Mouse (Mus musculus) thymus, postnatal 25 days (tissue): Measurements from ENCODE around the gene Bpgm.

Experiments used
- DNase-seq: peaks from one replicate; pipeline ENCODE4 v3.0.0; 2022

Gene Bpgm

DNA sequence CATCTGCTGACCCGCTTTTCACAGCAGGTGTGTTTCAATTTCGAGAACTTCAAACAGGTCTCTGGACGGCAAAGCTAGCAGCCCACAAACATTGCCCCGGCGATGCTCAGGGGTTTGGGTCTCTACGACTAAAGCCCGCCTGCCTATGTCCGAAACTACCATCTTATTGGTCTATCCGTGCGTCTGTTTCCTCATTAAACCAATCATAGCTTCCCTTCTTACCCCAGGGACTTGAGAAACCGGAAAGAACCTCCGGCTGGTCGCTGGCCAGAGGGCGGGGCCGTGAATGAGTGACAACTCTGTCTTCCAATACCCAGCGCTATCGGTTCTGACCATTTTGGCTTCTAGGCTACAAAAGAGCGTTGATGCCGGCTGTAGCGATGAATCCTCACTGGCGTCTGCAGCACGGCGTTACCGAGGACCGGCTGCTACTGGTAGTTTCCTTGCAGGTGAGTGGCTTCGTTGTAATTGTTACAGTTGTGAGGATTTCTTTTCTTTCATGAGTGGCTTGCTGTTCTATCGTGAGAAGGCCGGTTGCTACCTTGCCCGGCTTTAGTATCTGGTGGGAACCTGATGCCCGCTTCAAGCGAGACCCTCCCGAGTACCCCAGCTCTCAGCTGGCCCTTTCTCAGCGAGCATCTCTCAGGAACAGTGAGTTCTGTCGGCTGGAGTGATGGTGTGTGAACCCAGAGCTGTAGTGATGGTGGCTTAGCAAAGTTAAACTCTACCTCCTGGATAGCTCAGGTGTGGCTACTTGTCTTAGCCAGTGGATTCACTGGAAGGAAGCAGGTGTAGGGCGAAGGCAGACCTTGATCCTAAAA, at the start of gene Bpgm:
Gene Bpgm (plus strand): TSS at position 234 of the 821 bp plus-strand sequence.
- peak; percentile 99 for DNase-seq

DNA sequence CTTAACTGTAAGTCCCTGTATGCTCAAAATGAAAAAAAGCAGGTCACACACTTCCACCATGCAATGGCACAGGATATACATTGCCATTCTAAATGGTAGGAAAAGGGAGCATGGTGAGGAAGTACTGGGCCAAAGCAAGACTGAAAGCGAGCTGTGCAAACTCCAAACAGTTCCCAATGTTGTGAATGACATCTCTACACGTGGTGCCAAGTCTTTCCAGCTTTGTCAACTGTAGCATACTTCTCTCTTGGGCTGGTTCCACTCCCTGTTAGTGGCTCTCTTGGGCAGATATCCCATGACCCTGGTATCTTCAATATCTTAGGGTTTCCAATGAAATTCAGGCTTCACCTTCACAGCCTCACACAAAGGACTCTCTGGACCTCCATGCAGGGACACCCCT, 37.0 kb upstream of the Bpgm start:
- DNase-seq: no peak

DNA sequence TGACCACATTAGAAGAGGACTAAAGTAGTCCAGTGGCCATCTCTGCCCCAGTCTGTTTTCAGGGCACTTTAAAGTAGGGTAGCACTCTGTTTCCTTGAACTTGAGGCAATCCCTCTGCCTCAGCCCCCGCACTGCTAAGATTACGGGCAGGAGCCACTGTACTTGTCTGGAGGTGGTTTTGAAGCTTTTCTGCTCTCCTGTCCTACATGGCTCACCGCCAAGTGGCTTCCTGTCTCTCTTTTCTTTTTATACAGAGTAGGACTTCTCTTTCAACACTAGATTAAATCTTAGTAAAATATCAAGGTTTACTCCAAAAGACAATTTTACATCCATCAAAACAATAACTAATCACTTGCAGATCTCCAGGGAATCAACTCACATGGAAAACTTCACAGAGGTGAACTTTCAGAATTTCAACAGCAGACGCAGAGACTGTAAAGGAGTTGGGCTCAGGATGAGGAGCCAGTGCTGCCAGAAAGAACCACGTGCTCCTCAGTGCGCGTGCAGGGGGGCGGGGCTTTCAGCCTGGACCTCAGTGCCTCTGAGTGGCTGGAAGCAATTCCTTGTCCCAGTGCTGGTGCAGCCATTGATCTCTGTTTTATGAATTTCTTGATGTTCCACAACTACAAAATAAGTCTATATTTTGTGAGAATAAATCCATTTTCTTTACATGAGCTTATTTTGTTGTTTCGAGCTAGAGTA, 34.3 kb upstream of the Bpgm start:
- peak; percentile 19 for DNase-seq

DNA sequence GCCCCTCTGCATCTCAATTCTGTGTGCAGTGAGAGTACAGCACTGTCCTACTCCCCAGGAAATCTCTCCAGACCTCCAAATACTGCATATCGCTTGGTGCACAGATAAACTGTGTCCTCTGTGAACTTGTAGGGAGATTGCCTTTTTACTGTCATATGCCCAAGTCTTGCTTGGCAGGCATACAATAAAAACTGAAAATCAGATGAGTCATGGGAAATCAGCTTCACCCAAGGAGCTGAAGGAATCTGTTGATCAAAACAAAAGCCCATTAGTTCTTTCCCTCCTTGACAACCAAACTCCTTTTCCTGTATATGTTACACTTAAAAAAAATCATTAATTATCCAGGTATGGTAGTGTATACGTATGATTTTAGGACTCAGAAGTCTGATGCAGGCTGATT, 32.2 kb upstream of the Bpgm start:
- no peak for DNase-seq

DNA sequence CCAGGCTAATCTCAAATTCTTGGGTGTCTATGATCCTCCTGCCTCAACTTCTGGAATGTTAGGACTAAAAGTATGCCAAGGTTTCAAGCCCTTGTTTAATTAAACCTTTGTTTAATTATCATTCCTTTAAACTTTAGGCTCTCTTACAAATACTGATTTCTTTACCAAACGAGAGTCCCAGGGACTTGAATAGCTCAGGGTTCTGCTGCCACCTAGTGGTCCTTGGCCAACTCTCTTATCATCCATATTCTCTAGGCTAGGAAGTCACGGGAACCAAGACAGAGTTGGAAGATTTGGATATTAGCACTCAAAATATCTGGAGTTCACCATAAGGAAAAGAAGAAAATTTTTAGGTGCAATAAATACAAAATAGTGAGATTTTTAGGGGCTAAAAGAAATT, 28.0 kb upstream of the Bpgm start:
- DNase-seq: peak; percentile 75

DNA sequence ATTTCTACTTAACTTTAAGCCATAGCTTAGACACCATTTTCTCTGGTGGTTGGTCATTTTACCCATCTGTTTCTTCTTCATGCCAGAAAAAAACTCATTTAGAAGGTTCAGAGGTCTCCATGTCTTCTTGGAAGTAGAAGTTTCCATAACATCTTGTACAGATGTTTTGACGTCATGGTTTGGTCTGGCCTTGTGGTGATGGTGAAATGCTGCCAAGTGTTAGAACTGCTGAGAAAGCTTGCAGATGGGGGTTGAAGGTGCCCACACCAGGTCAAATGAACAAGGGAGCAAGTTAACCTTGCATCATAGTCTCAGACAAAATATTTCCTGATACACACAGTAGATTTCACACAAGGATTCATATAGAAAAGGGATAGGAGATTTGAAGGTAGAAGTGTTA, 27.3 kb upstream of the Bpgm start:
- no peak for DNase-seq

DNA sequence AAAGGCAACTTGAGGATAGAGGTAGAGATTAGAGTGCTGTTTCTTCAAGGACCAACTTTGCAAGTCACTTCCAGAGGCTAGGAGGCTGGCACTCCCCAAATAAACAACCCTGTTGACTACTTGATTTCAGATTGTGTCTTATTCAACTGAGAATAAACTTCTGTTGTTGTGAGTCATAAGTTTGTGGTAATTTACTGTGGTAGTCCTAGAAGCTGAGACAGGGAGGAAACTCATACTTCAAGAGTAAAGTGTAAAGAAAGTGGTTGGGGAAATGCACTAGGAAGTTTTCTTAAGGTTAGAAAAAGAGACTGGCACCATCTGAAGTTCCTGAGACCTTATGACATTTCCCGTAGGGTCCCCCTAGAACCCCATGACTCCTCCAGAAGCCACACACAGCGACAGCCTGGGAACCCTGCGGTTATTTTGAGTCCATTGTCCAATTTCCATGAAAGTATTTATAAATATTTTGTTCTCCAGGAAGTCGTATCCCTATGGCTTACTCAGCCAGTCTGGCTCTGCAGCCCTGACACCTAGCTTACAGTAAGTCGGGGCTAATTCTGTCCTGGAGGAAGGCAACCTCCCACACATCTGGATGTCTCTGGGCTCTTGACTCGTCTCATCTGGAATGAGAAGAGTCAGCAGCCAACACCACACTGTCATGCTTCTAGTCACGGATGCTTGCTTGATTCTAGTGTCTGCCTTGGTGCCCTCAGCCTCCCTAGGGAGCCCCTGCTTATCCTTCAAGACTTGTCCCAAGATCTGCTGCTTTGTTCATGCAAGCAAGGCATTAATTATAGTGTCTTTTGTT, 22.8 kb upstream of the Bpgm start:
- DNase-seq: no peak

DNA sequence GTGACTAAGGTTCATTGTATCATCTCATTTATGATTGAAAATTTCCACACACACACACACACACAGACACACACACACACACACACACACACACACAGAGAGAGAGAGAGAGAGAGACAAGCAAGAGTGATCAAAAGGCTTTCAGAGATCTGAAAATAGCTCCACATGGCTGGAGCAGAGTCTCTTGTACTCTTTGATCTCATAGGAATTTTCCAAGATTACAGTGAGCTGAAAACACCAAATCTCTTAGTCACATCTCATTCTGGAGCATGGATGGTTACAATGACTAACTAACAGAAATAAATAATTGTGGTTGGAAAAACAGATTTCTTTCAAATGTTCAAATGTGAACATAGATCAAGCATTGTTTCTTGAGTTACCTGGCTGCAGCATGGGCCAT, 16.6 kb upstream of the Bpgm start:
- no peak for DNase-seq

DNA sequence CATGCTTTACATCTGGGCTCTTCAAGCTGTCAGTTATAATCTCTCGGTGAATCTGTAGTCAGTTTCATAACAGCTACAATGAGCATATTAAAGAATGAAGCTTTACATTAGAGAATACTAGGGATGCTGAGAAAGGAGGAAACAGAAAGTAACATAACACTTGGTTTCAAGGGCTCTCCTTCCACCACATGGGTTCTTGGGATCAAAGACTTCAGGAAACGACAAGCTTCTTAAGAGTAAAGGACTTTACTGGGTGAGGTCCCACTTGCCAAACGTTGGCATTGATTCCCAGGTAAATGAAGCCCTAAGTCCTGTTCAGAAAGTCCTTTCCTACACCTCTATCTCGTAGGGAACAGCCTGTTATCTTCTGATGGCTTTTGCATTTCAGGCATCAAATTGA, 15.4 kb upstream of the Bpgm start:
- no peak for DNase-seq

DNA sequence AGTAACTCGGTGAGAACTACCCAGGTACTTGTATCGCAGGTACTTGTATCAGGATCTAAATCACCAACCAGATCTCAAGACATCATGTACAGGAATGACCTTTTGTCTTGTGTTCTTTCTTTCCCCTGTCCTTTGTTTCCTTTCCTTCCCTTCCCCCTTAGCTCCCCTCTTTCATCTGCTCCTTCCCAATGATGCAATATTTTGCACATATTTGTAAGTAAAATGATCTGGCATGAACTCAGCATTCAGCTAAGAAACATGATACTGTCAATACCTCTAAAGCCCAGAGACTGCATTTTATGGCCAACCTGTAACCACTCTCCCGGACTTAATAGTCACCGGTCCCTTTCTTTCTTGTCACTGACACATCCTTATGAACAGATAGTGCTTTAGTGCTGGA, 12.4 kb upstream of the Bpgm start:
- no peak for DNase-seq

DNA sequence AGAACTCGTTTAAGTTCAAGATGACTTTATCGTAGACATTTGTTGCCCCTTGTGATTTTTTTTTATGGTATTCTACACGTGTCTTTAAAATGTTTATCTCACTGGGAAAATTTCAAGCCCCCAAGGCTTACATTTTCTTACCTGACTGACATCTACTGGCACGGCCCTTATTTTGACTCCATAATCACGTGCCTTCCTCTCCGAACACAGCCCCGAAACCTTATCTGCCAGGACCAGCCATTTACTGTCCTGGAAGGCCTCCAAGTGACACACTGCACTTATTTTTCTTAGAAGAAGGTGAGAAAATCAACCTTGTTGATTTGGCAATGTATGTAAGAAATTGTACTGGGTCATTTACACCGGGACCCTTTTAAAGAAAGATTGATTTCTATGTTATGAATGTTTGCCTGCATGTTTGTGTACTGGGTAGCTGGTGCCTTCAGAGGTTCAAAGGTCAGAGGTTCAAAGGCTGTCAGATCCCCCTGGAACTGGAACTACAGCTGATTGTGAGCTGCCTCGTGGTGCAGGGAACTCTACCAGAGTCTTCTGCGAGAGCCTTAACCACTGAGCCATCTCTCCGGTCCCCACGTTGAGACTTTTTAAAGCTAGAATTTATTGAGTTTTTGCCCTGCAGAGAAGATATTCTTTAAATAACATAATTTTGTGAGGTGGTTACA, 4.4 kb upstream of the Bpgm start:
- no peak for DNase-seq

DNA sequence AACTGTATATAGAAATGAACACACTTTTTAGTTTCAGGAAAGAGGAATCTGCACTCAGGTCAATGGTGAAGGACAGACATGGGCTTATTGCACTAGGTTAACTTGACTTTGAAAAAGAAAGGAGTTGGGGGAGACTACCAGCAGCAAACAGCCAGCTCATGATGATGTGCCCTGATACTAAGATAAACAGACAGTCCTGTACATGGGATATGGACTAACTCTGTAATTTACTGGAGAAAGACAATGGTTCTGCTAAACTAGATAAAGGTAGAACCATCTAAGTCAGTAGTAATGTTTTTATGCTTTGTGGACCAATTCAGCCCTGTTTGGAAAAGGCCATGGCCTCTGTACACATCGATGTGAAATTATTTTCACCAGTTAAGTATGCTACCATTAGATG, 2.7 kb upstream of the Bpgm start:
- DNase-seq: no peak

DNA sequence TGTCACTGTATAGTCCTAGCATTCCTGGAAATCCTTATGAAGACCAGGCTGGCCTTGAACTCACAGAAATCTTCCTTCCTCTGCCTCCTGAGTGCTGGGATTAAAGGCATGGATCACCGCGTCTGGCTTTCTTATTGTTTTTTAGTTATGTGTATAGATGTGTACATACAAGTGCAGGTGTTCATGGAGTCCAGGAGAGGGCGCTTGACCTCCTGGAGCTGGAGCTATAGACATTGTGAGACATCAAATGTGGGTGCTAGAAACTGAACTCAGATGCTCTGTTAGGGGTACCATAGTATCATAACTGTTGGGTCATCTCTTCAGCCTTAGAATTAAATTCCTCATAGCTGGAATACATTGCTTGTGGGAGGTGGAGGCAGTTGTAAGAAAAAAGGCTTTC, 2.0 kb upstream of the Bpgm start:
- DNase-seq: no peak

DNA sequence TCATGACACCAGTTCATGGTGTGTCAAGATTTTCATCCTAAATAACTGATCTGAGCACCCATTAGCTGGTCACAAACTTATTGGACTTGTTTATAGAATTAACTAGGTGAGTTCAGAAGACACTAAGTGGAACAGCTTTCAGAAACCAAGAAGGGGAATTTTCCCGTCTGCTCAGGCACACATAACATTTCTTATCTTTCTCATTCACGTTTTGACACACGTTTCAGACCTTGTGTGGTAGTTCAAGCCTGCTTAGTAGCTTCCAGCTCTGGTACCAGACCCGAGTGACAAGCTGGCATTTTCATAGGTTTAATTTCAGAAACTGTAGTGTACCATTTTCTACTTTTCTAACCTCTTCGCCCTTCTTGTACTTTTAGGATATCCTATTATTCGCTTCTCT, 616 bp upstream of the Bpgm start:
- no peak for DNase-seq

DNA sequence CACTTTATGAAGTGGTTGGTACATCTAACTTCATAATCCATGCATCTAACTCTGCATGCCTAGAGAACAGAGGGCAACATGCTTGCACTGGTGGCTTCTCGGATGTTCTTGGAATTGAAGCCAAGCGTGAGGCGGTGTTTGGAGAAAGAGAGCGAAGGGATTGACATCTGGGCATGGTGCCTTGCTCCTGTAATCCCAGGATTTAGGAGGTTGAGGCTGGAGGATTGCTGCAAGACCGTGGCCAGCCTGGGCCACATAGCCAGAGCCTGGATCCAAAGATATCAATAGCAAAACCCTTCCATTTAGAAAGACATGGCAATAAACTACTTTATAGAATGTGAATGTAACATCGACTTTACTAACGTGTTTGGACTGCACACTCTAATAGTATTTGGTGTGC, 2.0 kb downstream of the Bpgm start:
- no peak for DNase-seq

DNA sequence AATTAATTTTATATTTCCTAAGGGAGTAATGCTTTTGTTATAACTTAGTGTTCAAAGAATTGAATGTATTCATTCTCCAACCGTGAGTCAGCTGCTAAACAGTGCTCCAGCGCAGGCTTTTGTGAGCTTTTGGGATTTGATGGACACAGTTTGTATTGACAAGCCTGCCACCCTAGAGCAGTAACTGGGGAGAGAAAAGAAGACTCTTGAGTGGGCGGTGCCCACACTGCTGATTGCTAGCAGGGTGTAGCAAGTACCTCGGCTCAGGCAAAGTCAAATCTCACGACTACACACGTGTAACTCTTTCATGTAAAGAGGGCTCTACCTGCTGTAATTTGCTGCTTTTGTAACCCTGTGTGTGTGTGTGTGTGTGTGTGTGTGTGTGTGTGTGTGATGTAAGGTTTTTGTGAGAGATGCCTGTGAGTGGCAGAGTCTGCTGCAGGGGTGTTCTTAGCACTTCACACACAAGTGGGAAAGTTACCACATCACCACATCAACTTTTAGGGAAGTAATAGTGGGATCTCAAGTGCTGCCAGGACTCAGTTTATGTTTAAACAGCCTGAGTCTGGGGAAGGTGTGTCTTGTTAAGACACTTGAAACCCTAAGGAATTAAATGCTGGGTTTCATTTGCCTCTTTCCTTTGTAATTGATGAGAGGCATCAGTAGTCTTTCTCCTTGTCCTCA, 2.8 kb downstream of the Bpgm start:
- DNase-seq: no peak

DNA sequence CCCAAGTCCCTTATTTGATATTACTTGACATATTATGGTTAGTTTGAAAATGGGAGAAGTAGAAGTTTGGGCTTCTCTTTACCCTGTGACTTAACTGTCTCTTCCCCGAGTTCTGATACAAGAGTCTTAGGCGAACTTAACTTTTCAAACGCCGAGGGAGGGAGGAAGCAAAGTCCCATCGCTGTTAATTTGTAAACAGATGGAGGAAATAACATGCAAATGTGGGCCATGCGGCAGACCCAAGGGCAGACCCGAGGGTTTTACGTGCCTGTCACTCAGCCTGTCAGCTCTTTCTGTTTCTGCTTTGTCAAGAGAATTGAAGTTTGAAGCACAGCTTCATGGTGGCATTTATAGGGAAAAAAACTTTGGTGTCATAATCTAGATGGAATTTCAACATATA, 3.5 kb downstream of the Bpgm start:
- no peak for DNase-seq

DNA sequence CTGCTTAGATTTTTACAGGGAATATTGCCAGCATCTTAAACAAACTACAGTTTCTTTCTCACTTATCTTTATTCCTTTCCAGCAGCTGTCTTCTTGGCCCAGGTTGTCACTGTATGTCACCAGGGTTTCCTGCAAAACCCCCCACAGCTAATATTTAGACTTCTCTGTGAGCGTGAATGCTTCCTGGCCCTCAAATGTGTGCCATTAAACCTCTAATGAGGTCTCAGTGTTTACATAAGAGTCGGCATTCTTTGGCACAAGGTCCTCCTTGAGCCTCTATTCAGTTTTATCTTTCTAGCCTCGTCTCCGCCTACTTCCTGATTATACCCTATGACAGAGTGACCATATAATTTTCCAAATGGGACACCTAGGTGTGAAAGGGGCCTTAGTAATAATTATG, 4.7 kb downstream of the Bpgm start:
- no peak for DNase-seq

DNA sequence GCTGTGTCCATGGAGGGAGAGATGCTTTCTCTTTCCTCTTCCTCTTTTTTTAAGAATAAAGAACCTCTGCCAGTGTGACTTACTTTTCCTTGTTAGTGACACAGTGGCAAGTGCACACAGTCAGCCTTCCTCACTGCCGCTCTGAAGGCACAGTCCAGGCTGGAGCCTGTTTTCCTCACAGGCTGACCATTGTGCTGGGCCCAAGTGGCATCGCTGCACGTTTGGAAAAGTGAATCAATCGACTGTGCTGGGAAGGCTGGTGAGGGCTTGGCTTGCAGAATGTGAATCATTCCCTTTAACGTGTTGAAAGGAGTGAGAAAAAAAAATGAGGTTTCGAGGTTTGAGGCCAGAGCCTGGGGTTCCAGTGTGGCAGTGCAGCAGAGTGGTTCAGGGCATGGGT, 5.3 kb downstream of the Bpgm start:
- DNase-seq: no peak

DNA sequence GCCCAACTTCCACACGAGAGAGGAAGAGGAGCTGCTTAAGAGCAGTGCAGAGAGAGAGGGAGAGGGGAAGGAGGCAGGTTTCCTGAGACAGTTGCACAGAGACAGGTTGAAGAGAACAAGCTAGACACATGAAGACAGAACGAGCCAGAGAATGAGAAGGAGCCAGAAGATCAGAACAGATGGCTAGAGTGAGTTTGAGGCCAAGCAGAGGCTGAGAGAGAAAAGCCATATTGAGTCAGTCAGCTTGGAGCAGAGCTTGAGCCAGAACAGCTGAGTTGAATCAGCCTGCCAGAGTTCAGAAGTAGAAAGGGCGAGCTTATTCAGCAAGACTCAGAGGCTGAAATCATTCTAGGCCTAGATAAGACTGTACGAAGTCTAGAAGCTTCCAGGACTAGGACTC, 6.8 kb downstream of the Bpgm start:
- no peak for DNase-seq

DNA sequence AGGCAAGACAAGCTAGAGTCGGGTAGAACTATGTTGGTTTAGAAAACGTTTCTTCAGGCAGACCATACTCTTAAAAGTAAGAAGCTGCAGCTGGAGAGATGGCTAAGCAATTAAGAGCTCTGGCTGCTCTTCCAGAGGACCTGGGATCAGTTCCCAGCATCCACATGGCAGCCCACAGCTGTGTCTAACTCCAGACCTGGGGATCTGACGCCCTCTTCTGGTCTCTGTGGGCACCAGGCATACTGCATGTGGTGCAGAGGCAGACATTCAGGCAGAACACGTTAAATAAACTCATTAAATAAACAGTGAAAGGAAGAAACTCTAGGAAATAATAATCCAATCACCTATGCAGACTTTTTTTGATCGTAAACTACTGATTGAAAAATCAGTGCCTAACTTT, 7.4 kb downstream of the Bpgm start:
- DNase-seq: no peak

DNA sequence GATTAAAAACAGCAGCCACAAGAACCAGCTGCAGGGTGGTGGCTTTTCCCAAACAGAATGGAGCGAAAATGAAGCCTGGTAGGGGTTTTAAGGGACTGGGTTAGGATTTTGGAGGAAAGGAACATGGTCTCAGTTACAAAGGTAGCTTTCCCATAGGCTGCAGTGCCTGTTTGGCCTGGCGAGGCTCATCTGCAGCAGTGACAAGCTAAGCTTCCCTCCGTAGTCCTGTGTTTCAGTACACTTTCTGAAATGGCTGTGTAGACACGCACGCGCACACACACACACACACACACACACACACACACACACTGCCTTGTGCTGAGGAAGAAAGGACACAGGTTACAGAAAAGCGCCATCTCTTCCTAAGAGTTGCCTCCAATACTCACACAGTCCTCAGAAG, 7.8 kb downstream of the Bpgm start:
- no peak for DNase-seq
